Mouse (Mus musculus): ENCODE data around the gene Mdga1.

- no peak for TF ChIP-seq CTCF (IDR thresholded peaks at IDR 0.05; ENCODE audit: borderline replicate concordance, insufficient read depth, low read depth, low read length)
- TF ChIP-seq POLR2A (IDR thresholded peaks at IDR 0.05; ENCODE audit: borderline replicate concordance, insufficient read depth, low read length), result no peak
These were observed 11.7 kb upstream of the Mdga1 start for GRCm38 (mm10) chr17:29981568-29981967.
